Mouse (Mus musculus) forebrain, embryonic 13.5 days (tissue): ENCODE results near the gene Vmn2r60. TPM values are rescaled to one million over a fixed set of nuclear protein-coding genes. Genes with fewer than 3 reads are reported as not detected.
"Not testable (repeated sequence)": the region's sequence is repeated elsewhere in the genome, so short reads cannot be mapped to it uniquely, and the experiment has no call there.

Source experiments
- ATAC-seq: fragments of 200-750 bp; cut with Nextera tagmentation; 2 replicates; pipeline ENCODE4 v1.8.0; 2017
- H3K27ac ChIP-seq: fragments of 300-500 bp; sonication (generic); 2 replicates; pipeline ENCODE4 v1.5.1; 2015; ENCODE audit warnings: inconsistent platforms, mild to moderate bottlenecking, moderate library complexity
- H3K27me3 ChIP-seq: fragments of 300-500 bp; sonication (generic); 2 replicates; pipeline ENCODE4 v1.6.1; 2015; ENCODE audit warnings: mild to moderate bottlenecking, inconsistent platforms
- H3K36me3 ChIP-seq: fragments of 300-500 bp; sonication (generic); 2 replicates; pipeline ENCODE4 v1.6.1; 2015; ENCODE audit warnings: mild to moderate bottlenecking, inconsistent platforms; ENCODE audit not compliant: poor library complexity, severe bottlenecking
- H3K4me1 ChIP-seq: fragments of 300-500 bp; sonication (generic); 2 replicates; pipeline ENCODE4 v1.6.1; 2015; ENCODE audit warnings: inconsistent platforms
- H3K4me2 ChIP-seq: fragments of 300-500 bp; sonication (generic); 2 replicates; pipeline ENCODE4 v1.6.1; 2015; ENCODE audit warnings: inconsistent platforms, mild to moderate bottlenecking, moderate library complexity
- H3K4me3 ChIP-seq: fragments of 300-500 bp; sonication (generic); 2 replicates; pipeline ENCODE4 v1.5.1; 2015; ENCODE audit warnings: mild to moderate bottlenecking, inconsistent platforms
- H3K9ac ChIP-seq: fragments of 300-500 bp; sonication (generic); 2 replicates; pipeline ENCODE4 v1.6.1; 2015; ENCODE audit warnings: mild to moderate bottlenecking, inconsistent platforms
- H3K9me3 ChIP-seq: fragments of 300-500 bp; sonication (generic); replicated peaks from 2 replicates; pipeline ENCODE4 v1.6.1; 2016; ENCODE audit warnings: inconsistent platforms
- WGBS: fragments of 180-500 bp; shearing (Covaris S2); methylation state at CpG from one replicate; pipeline ENCODE4 v1.1.7; 2015; 5-methylcytosine and 5-hydroxymethylcytosine counted together
- polyA plus RNA-seq: library from polyadenylated mRNA; unstranded; fragments of >200 nt; fragmentation: Nextera tagmentation; extraction: Ambion mirVana; gene quantifications from 2 replicates; pipeline ENCODE4 v1.2.1, GENCODE M21; 2015

The Vmn2r60 gene
- polyA plus RNA-seq: not detected in 2 replicates

DNA sequence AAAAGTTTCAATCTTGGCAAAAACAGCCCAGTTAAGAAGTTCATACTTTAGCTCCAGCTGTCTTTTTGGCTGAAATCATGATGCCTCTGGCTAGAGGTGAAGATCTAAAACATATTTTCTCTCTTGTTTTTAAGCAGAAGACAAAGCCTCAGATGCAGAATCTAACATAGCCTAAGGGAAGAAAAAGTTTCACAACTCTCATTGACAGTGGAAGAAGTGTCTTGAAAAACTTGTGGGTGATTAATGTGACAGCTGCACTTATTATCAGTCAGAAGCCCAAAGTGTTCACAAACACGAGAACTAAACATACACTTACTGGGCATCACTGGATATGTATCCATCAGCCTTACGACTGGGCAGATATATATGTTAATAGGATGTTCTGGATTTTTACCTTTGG is at the start of gene Vmn2r60:
Gene Vmn2r60, plus strand, starts transcription at position 301 of the 400 bp plus-strand sequence.
- no peaks in the 10 kb centered on the region for H3K4me1 ChIP-seq
- 75% methylated on average over 2 of the region's 2 CpGs for WGBS
- peaks cover 21% of the 10 kb centered on the region for H3K9me3 ChIP-seq
- no peak within 1 kb of the TSS for H3K4me3 ChIP-seq
- H3K27ac ChIP-seq: no peak within 1 kb of the TSS
- no peaks in the 10 kb centered on the region for H3K36me3 ChIP-seq
- no peak within 1 kb of the TSS for H3K4me2 ChIP-seq
- no peak for ATAC-seq
- no peak within 1 kb of the TSS for H3K9ac ChIP-seq
- H3K27me3 ChIP-seq: no peaks in the 10 kb centered on the region

DNA sequence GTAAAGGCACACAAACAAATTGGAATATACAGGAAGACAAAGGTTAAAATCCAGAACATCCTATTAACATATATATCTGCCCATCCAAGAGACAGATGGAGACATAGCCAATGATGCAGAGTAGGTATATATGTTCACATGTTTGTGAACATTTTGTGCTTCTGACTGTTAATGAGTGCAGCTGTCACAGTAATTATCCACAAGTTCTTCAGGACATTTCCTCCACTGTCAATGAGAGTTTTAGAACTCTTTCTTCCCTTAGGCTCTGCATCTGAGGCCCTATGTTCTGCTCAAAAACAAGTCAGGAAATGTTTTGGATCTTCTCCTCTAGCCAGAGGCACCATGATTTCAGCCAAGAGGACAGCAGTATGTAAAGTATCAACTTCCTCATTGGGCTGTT is 48.6 kb upstream of the Vmn2r60 start, which contains the start of gene Vmn2r59:
Gene Vmn2r59, minus strand, starts transcription at position 101 of the 400 bp plus-strand sequence.
- ATAC-seq: no peak
- no peaks in the 10 kb centered on the region for H3K27me3 ChIP-seq
- no peak within 1 kb of the TSS for H3K27ac ChIP-seq
- H3K9me3 ChIP-seq: peaks cover 5% of the 10 kb centered on the region; the same call in 1 of the 2 replicates
- H3K36me3 ChIP-seq: no peaks in the 10 kb centered on the region
- H3K9ac ChIP-seq: no peak within 1 kb of the TSS
- no peaks in the 10 kb centered on the region for H3K4me1 ChIP-seq
- H3K4me2 ChIP-seq: no peak within 1 kb of the TSS
- H3K4me3 ChIP-seq: no peak within 1 kb of the TSS

DNA sequence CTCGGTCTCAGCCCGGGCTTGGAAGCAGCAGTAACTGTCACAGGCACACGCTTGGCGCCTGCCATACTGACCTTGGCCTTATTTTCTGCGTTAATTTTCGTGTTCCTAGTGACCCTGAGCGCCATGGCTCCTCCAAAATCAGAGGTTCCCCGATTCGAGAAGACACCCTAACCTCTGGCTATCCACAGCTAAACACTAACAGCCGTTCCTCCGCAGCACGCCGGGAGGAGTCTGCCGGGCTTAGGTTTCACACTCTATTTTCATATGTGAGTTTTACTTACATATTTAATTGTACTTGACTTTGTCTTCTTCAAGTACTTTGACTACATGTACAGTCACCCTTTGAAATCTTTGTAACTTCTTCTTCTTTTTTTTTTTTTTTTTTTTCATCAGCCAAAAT is 509 bp upstream of the Vmn2r60 start:
- not testable (repeated sequence) for H3K27me3 ChIP-seq, ATAC-seq, H3K4me1 ChIP-seq, H3K4me2 ChIP-seq, H3K27ac ChIP-seq, H3K9ac ChIP-seq, H3K4me3 ChIP-seq, H3K36me3 ChIP-seq
- 73% methylated on average over 14 of the region's 14 CpGs for WGBS
- H3K9me3 ChIP-seq: peaks cover 26% of the 10 kb centered on the region

Other genes starting within 250 kb of the Vmn2r60 start
- not detected in 2 replicates for gene Vmn2r58, start 235.1 kb upstream of the Vmn2r60 start, polyA plus RNA-seq
- gene Vmn2r59, start 48.7 kb upstream of the Vmn2r60 start, polyA plus RNA-seq: not detected in 2 replicates
- gene Vmn2r61, start 152.3 kb downstream of the Vmn2r60 start, polyA plus RNA-seq: not detected in 2 replicates